Mouse (Mus musculus) hindbrain, embryonic 14.5 days (tissue): Measurements from ENCODE around the gene Rufy2. TPM values are rescaled to one million over a fixed set of nuclear protein-coding genes. Genes with fewer than 3 reads are reported as not detected.
A peak's percentile ranks its signal among the peaks of the same experiment; 100 is the strongest.

Experiments
- ATAC-seq: fragments of 200-750 bp; cut with Nextera tagmentation; 2 replicates; pipeline ENCODE4 v1.8.0; 2017; ENCODE audit warnings: moderate number of reproducible peaks, mild to moderate bottlenecking, moderate TSS enrichment, moderate library complexity; ENCODE audit not compliant: low FRiP score
- DNase-seq: peaks from one replicate; pipeline ENCODE4 v3.0.0-alpha.2; 2015; ENCODE audit warnings: low spot score
- H3K27ac ChIP-seq: fragments of 300-500 bp; sonication (generic); 2 replicates; pipeline ENCODE4 v1.5.1; 2014; ENCODE audit warnings: mild to moderate bottlenecking, moderate library complexity
- H3K27me3 ChIP-seq: fragments of 300-500 bp; sonication (generic); 2 replicates; pipeline ENCODE4 v1.6.1; 2014; ENCODE audit warnings: mild to moderate bottlenecking, low read length, mixed read lengths; ENCODE audit not compliant: control insufficient read depth, insufficient read depth
- H3K36me3 ChIP-seq: fragments of 300-500 bp; sonication (generic); replicated peaks from 2 replicates; pipeline ENCODE4 v1.6.1; 2014; ENCODE audit not compliant: control insufficient read depth, insufficient read depth
- H3K4me1 ChIP-seq: fragments of 300-500 bp; sonication (generic); replicated peaks from 2 replicates; pipeline ENCODE4 v1.6.1; 2014; ENCODE audit warnings: antibody characterized with exemption, low read length, mixed read lengths; ENCODE audit not compliant: control insufficient read depth, insufficient read depth
- H3K4me2 ChIP-seq: fragments of 300-500 bp; sonication (generic); replicated peaks from 2 replicates; pipeline ENCODE4 v1.6.1; 2014; ENCODE audit warnings: mild to moderate bottlenecking, moderate library complexity
- H3K4me3 ChIP-seq: fragments of 300-500 bp; sonication (generic); replicated peaks from 2 replicates; pipeline ENCODE4 v1.5.1; 2014; ENCODE audit warnings: mild to moderate bottlenecking, low read length
- H3K9ac ChIP-seq: fragments of 300-500 bp; sonication (generic); 2 replicates; pipeline ENCODE4 v1.6.1; 2014
- H3K9me3 ChIP-seq: fragments of 300-500 bp; sonication (generic); 2 replicates; pipeline ENCODE4 v1.6.1; 2016; ENCODE audit warnings: low read length; ENCODE audit not compliant: control insufficient read depth
- WGBS: fragments of 180-500 bp; shearing (Covaris S2); extraction: QIAGEN DNeasy Blood & Tissue Kit; methylation state at CpG from one replicate; pipeline ENCODE4 v1.1.7; 2014; 5-methylcytosine and 5-hydroxymethylcytosine counted together
- polyA plus RNA-seq: library from polyadenylated mRNA; unstranded; fragments of >200 nt; fragmentation: Nextera tagmentation; extraction: Ambion mirVana; gene quantifications from 2 replicates; pipeline ENCODE4 v1.2.1, GENCODE M21; 2014

Gene Rufy2
- polyA plus RNA-seq, 1 experiment from 2014 or later, result 58.5 TPM

DNA sequence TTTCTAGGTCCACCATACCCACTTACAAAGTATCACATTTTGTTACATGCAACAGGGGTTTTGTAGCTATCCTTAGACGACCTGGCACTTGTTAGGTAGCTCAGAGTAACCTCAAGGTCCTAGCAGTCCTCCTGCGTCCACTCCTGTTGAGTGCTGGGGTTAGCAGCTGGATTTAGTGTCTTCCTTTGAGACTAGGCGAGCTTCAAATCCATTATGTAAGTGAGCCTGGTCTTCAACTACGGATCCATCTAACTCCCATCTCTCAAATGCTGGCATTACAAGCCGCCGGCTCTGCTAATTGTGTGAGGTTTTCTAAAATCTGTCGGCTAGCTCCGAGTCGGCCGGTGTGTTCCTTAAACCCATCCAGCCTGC lies 370 bp upstream of the Rufy2 start:
- Histone ChIP-seq H3K4me1 (peaks cover 11% of the 10 kb centered on the region; the same call in 1 of the 2 replicates), H3K9me3 (no peaks in the 10 kb centered on the region), H3K9ac (peak overlapping the region; percentile 80), H3K27ac (peak overlapping the region; percentile 92), H3K4me3 (peak overlapping the region; percentile 71), H3K27me3 (no peaks in the 10 kb centered on the region), H3K36me3 (peaks cover 22% of the 10 kb centered on the region), H3K4me2 (peak overlapping the region; percentile 59)
- ATAC-seq, result peak; percentile 17; the same call in 1 of the 2 replicates
- DNase-seq, result no peak
- WGBS, result 8% methylated on average over 10 of the region's 10 CpGs

DNA sequence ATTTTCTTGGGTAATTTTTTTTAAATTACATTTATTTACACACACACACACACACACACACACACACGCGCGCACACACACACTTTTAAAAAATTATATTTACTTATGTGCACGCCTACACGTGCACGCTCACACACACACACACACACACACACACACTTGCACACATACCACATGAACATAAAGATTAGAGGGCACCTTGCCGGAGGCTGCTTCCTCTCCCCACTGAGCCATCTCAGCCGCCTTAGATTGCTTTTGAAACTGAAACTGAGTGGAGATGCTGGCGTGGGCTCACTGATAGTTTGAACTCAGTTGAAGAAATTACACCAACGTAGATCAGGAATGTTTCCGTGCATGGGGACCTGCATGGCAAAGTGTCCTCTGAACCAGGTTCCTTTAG lies 4.0 kb downstream of the Rufy2 start:
- Histone ChIP-seq H3K9ac (no peak overlapping the region), H3K4me1 (peaks cover 11% of the 10 kb centered on the region; the same call in 1 of the 2 replicates), H3K36me3 (peaks cover 54% of the 10 kb centered on the region), H3K27ac (no peak overlapping the region), H3K27me3 (no peaks in the 10 kb centered on the region), H3K9me3 (no peaks in the 10 kb centered on the region), H3K4me2 (no peak overlapping the region), H3K4me3 (no peak overlapping the region)
- DNase-seq, result no peak
- WGBS, result 95% methylated on average over 11 of the region's 11 CpGs
- no peak for ATAC-seq

- H3K27me3 ChIP-seq, result no peaks in the 10 kb centered on the region
- no peak overlapping the region for H3K4me2 ChIP-seq
- no peak overlapping the region for H3K9ac ChIP-seq
- ATAC-seq (no peak), DNase-seq (no peak)
- peaks cover 11% of the 10 kb centered on the region; the same call in 1 of the 2 replicates for H3K4me1 ChIP-seq
- H3K27ac ChIP-seq, result no peak overlapping the region
- H3K36me3 ChIP-seq, result peaks cover 58% of the 10 kb centered on the region
- WGBS, result 94% methylated on average over 6 of the region's 6 CpGs
- H3K9me3 ChIP-seq, result no peaks in the 10 kb centered on the region
- H3K4me3 ChIP-seq, result no peak overlapping the region
These were observed 4.5 kb downstream of the Rufy2 start for GRCm38 (mm10) chr10:62984495-62984894.

DNA sequence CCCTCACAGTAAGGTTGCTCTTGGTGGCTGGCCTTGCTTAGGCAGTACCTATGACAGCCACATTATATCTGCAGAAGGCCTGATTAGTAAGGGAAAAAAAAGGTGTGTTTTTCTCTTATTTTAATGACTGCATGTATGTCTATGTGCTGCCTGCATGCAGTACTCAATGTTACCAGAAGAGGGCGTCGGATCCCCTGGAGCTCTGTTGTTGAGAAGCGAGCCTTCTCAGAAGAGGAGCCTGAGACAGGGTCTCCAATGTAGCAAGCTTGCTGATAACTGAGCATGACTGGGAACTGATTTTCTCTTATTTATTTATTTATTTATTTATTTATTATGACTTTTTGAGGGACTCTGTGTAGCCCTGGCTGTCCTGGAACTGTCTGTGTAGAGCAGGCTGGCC lies 7.3 kb downstream of the Rufy2 start:
- H3K4me1 ChIP-seq, result no peaks in the 10 kb centered on the region
- no peak overlapping the region for H3K4me2 ChIP-seq
- no peak overlapping the region for H3K9ac ChIP-seq
- peaks cover 86% of the 10 kb centered on the region for H3K36me3 ChIP-seq
- H3K9me3 ChIP-seq, result no peaks in the 10 kb centered on the region
- H3K27me3 ChIP-seq, result no peaks in the 10 kb centered on the region
- no peak overlapping the region for H3K4me3 ChIP-seq
- DNase-seq (no peak), ATAC-seq (no peak)
- 26% methylated on average over 3 of the region's 3 CpGs for WGBS
- no peak overlapping the region for H3K27ac ChIP-seq

- no peaks in the 10 kb centered on the region for H3K4me1 ChIP-seq
- no peak overlapping the region for H3K27ac ChIP-seq
- H3K9ac ChIP-seq, result no peak overlapping the region
- DNase-seq, result no peak
- no peaks in the 10 kb centered on the region for H3K27me3 ChIP-seq
- peaks cover 86% of the 10 kb centered on the region for H3K36me3 ChIP-seq
- no peak for ATAC-seq
- WGBS, result 93% methylated on average over 15 of the region's 15 CpGs
- no peak overlapping the region for H3K4me3 ChIP-seq
- no peak overlapping the region for H3K4me2 ChIP-seq
- no peaks in the 10 kb centered on the region for H3K9me3 ChIP-seq
These were observed 10.6 kb downstream of the Rufy2 start for GRCm38 (mm10) chr10:62990636-62991035.

GRCm38 (mm10) chr10:62993991-62994390 lies 14.0 kb downstream of the Rufy2 start:
- no peaks in the 10 kb centered on the region for H3K4me1 ChIP-seq
- 91% methylated on average over 8 of the region's 9 CpGs for WGBS
- no peak for DNase-seq

DNA sequence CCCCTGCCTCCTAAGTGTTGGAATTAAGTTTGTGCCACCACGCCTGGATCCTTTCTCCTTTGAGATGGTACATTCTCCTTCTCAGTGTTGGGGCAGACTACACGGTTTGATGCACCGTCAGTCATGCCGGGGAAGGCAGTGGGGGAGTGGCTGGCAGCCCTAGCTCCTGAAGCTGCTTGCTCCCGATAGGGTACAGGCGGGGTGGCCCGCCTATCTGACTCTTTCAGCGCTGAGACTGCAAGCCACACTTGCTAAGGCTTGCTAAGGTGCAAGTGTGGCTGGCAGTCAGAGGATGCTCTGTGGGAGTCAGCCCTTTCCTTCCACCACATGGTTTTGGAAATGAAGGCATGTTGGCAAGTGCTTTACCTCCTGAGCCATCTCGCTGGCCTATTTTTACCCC lies 20.6 kb downstream of the Rufy2 start:
- H3K27ac ChIP-seq, result no peak overlapping the region
- H3K4me3 ChIP-seq, result no peak overlapping the region
- H3K9ac ChIP-seq, result no peak overlapping the region
- peaks cover 96% of the 10 kb centered on the region for H3K36me3 ChIP-seq
- H3K9me3 ChIP-seq, result no peaks in the 10 kb centered on the region
- 65% methylated on average over 9 of the region's 9 CpGs for WGBS
- DNase-seq, result no peak
- ATAC-seq, result no peak
- no peaks in the 10 kb centered on the region for H3K4me1 ChIP-seq
- H3K4me2 ChIP-seq, result no peak overlapping the region
- no peaks in the 10 kb centered on the region for H3K27me3 ChIP-seq

More at GRCm38 (mm10) chr10:62993991-62994390, 14.0 kb downstream of the Rufy2 start:
- Histone ChIP-seq H3K36me3 (peaks cover 95% of the 10 kb centered on the region), H3K4me3 (no peak overlapping the region), H3K9me3 (no peaks in the 10 kb centered on the region), H3K27me3 (no peaks in the 10 kb centered on the region), H3K9ac (no peak overlapping the region), H3K4me2 (no peak overlapping the region), H3K27ac (no peak overlapping the region)
- ATAC-seq, result no peak

DNA sequence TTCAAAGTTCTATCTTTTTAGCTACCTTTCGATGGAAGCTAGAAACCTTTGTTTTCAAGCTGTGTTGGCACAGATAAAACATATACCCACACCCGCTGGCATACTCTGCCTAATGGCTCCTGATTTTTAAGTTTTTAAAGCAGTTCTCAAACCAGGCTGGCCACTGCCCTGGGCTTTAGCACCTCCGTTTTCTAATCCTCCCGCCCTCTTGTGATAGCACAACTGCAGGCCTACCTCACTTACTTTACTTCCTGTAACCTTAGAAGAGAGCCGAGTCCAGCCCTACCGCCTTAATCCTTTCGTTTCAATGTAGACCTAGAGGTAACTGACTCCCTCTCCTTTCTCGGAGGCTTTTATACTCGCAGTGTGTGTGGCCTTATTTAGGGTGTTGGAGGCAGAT lies 23.2 kb downstream of the Rufy2 start:
- no peaks in the 10 kb centered on the region for H3K27me3 ChIP-seq
- H3K27ac ChIP-seq, result no peak overlapping the region
- no peaks in the 10 kb centered on the region for H3K9me3 ChIP-seq
- H3K4me3 ChIP-seq, result no peak overlapping the region
- ATAC-seq (no peak), DNase-seq (no peak)
- H3K4me2 ChIP-seq, result no peak overlapping the region
- H3K9ac ChIP-seq, result no peak overlapping the region
- 86% methylated on average over 9 of the region's 9 CpGs for WGBS
- no peaks in the 10 kb centered on the region for H3K4me1 ChIP-seq
- peaks cover 97% of the 10 kb centered on the region for H3K36me3 ChIP-seq

- no peaks in the 10 kb centered on the region for H3K9me3 ChIP-seq
- WGBS, result 92% methylated on average over 9 of the region's 9 CpGs
- DNase-seq (no peak), ATAC-seq (no peak)
- no peak overlapping the region for H3K4me2 ChIP-seq
- no peaks in the 10 kb centered on the region for H3K4me1 ChIP-seq
- peaks cover 97% of the 10 kb centered on the region for H3K36me3 ChIP-seq
- H3K4me3 ChIP-seq, result no peak overlapping the region
- no peaks in the 10 kb centered on the region for H3K27me3 ChIP-seq
- H3K27ac ChIP-seq, result no peak overlapping the region
- H3K9ac ChIP-seq, result no peak overlapping the region
These were observed 24.5 kb downstream of the Rufy2 start for GRCm38 (mm10) chr10:63004556-63004955.

GRCm38 (mm10) chr10:63008193-63008592 lies 28.2 kb downstream of the Rufy2 start:
- Histone ChIP-seq H3K27ac (no peak overlapping the region), H3K9me3 (no peaks in the 10 kb centered on the region), H3K4me1 (no peaks in the 10 kb centered on the region), H3K27me3 (no peaks in the 10 kb centered on the region), H3K4me3 (no peak overlapping the region), H3K9ac (no peak overlapping the region), H3K36me3 (peaks cover 96% of the 10 kb centered on the region), H3K4me2 (no peak overlapping the region)
- WGBS, result 75% methylated on average over 3 of the region's 3 CpGs
- ATAC-seq (no peak), DNase-seq (no peak)
